Mouse (Mus musculus) brain, embryonic 18.5 days (tissue): ENCODE results near the gene Nap1l2.
"Not testable (repeated sequence)": the region's sequence is repeated elsewhere in the genome, so short reads cannot be mapped to it uniquely, and the experiment has no call there.

ENCODE experiments used
- DNase-seq: peaks from one replicate; pipeline ENCODE4 v3.0.0-alpha.2; 2012; ENCODE audit warnings: low read depth, low spot score

Nap1l2 gene

DNA sequence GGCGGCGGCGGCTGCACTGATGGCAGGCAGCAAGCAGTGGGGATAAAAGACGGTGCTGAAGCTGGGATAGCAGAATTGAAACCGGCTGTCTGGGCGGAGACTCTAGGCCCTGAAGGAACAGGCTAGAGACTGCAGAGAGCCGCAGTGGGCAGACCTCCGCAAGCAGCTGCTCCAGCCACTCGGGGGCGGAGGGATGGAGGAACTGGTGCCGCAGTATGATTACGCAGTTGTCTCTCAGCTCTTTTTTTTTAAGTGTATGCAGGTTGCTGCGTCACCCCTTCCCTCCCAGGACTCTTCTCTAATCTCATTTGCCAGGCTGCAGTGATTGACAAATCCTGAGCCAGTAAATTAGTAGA, at the start of gene Nap1l2:
Nap1l2 (minus strand) TSS at position 210 of the 356 bp plus-strand sequence.
- peak; percentile 78 for DNase-seq

DNA sequence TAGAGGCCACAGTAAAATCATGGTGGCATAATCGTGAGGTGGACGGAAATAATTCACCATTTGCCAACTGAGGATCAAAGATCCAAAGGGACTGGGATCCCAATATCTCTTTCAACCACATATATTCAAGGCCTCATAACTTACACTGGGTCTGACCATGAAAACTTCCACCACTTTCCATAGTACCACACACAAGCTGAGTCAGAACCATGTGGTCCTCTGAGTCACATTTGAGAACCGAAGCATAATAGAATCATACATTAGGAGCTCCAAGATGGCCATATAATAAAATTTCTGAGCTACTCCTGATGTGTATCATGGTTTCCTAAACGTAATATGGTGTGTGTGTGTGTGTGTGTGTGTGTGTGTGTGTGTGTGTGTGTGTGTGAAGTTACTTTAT, 28.8 kb upstream of the Nap1l2 start:
- no peak for DNase-seq

DNA sequence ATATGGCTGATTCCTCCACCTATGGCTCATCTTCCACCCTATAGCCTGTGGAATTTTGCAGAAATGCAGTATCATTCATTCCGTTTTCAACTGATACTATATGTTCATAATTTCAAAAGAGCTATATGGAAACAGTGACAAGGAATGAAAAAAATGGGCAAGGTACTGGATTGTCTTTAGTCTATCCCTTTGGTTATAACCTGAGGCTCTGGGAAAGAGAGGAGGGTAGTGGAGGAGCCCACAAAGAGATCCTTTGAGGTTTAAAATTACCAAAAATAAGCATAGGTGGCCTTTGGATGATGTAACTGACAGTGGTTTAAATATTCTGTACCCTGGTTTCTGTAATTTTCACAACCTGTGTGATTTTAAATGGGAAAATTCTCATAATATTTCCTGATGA, 389 bp upstream of the Nap1l2 start:
- DNase-seq: no peak

DNA sequence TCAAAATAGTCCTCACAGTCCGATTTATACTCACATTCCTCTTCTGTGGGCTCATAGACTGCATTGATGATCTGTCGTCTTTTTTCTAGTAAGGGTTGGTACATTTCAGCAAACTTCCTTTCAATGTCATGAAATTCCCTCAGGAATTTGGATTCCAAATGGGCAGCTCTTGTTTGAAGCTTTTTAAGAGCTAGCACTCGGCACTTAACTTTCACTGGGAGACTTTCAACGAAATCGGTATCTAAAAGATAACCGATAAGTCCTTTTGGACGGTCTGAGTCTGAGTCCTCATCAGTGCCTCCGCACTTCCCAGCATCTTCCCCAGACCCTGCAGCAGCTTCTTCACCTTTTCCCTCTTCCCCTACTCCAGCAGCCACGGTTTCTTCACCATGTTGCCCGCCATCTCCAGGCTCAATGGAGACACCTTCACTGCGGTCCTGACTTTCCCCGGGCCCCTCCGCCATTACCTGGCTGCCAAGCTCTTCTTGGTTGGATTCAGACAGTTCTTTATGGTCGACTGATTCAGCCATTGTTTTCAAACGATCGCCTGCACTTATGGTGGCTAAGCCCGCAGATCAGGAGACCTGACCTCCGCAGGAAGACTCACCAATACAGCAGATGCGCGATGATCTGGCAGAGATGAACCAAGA, 534 bp downstream of the Nap1l2 start:
- DNase-seq: no peak

DNA sequence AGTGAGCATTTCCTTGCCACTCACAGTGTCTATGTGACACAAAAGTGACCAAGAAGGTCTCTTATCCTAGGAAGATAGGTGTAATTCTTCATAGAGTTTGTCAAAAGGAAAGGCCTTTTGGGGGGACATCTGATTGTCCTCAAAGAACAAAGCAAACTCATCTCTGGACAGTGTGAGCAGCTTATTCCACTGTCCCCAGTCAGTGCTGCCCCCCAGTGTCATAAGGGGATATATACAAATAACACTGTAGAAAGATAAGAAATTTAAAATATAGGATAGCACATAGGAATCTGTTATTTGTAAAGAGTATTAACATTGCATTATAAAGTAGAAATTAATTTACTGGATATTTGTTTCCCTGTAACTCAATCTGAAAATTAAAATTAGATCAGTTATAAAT, 2.9 kb downstream of the Nap1l2 start:
- no peak for DNase-seq

DNA sequence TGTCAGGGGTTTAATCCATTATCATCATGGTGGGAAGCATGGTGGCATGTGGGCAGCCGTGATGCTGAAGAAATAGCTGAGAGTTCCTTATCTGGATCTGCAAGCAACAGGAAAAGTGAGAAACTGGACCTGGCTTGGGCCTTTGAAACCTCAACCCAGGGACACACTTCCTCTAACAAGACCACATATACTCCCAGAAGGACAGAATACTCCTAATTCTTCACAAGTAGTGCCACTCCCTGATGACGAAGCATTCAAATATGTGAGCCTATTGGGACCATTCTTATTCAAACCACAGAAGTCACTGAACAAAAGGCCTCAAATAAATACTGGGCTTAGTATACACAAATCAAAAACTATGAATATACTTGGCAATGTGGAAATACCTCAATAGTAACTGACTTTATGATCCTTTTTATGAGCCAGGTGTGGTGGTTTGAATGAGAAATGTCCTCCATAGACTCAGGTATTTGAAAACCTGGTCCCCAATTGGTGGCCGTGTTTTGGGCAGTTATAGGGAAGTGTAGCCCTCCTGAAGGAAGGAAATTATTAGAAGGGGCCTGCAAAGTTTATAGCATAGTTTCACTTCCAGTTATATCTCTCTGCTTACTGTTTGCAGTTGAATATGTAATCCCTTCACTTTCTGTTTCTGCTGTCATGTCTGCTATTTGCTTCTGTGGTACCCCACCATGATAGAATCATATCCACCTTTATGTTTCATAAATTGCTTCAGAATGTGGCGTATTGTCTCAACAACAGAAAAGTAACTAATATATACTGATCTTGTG, 6.5 kb downstream of the Nap1l2 start:
- DNase-seq: no peak

DNA sequence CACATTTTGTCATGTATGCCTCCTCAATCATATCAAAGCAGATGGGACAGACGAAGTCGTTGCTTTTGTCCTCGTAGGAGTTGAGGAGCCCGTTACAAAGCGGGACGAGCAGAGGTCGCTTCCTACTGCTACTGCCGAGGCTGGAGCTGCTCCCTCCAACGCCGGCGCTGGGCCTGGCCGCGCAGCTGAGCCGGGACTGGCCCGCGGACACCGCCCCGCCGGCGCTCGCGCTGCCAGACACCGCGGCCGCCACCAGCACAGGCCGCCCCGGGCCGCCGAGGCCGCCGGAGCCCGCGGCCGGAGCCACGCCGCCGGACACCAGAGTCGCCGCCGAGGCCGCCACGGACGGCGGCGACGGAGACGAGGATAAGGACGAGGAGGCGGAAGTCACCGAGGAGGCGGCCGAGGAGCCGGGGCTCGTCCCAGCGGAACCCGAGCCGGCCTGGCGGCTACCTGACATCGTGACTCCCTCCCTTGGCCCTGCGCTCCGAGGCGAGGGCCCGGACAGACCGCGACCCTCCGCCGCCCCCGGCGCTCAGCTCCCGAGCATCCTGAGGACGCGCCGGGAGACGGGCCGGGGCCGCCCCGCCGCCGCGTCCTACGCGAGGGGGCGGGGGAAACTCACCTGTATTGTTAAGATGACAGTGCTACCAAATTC, 21.4 kb downstream of the Nap1l2 start:
- DNase-seq: not testable (repeated sequence)

DNA sequence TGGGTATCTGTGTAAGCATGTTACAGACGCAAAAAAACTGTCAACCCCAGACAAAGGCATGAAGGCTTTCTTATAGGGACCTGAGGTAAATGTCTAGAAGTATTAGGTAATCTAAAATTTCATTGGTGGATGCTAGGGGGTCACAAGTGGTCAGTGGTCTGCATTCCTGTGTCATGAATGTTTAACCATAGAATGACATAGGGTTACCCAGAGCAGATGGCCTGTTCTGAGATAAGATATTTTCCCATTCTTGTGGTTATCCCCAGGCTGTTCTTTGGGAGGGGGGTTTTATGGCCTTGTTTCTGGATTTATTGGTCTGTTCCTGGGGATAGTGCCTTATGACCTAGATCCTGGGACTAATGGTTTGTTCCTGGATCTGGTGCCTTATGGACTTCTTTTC, 30.3 kb downstream of the Nap1l2 start:
- no peak for DNase-seq

DNA sequence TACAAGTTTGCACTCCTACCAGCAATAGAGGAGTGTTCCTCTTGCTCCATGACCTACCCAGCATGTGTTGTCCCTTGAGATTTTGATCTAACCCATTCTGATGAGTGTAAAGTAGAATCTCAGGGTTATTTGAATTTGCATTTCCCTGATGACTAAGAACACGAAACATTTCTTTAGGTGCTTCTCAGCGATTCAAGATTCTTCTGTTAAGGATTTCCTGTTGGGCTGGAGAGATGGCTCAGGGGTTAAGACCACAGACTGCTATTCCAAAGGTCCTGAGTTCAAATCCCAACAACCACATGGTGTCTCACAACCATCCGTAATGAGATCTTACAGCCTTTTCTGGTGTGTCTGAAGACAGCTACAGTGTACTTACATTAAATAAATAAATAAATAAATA, 47.9 kb downstream of the Nap1l2 start:
- DNase-seq: no peak
